Mouse (Mus musculus): Measurements from ENCODE around the gene Dock8.

- TF ChIP-seq CTCF (IDR thresholded peaks at IDR 0.05; ENCODE audit: low read depth, low read length) (no peak), POLR2A (IDR thresholded peaks at IDR 0.05; ENCODE audit: insufficient read depth, low read length) (no peak), EP300 (IDR thresholded peaks at IDR 0.05; ENCODE audit: insufficient read depth, low read depth, low read length) (no peak)
Observed at GRCm38 (mm10) chr19:25082839-25083238, 83.5 kb downstream of the Dock8 start.
